Mouse (Mus musculus): ENCODE measurements around the gene Zkscan7. TPM values are rescaled to one million over a fixed set of nuclear protein-coding genes. Genes with fewer than 3 reads are reported as not detected.

Gene Zkscan7
- polyA plus RNA-seq, 1 experiment from 2014 or later: 4.1 TPM

DNA sequence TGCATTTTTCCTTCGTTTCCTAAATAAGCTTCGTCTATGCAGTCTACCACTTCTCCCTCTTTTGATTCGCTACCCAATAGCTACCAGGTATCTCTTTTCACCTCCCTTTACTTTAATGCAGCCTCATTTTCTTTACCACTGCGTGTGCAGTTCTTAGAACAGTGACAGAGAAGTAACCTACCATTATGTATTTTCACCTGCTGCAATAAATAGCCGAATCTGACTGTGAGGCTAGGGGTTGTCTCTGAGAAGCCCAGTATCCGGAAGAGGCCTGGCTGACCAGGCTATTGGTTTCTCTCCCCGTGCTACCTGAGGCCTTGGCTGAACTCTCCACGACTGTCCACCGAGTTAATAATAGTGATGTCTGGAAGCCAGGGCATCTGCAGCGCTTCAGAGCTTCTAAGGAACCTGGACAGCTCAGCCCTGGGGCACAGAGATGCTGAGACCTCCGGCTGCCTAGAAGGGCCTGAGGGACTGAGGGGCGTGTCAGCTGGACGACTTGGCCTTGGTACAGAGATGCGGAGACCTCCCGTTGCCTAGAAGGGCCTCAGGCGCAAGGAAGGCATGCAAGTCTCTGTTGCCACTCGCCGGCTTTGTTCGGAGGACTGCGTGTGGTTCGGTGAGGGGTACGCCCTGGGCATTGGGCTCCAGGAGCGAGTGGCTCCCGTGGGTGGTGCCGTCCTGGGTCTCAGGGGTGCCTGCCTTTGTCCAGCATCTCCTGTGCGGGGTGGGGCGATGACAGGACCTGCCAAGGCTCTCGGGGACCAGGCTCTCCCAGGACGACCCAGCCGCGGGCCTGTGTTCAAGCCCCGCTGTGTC lies 17.4 kb downstream of the Zkscan7 start:
- no peak overlapping the region for H3K27ac ChIP-seq
- peaks cover 12% of the 10 kb centered on the region for H3K36me3 ChIP-seq
- ATAC-seq (ENCODE audit: insufficient number of reproducible peaks, insufficient read depth, low FRiP score, low TSS enrichment, low read depth): peak; percentile 95
- H3K4me3 ChIP-seq (replicated peaks): peak overlapping the region; percentile 58
- peak overlapping the region; percentile 72 for H3K4me2 ChIP-seq
- H3K9me3 ChIP-seq: peaks cover 2% of the 10 kb centered on the region; the same call in 1 of the 2 replicates
- H3K27me3 ChIP-seq: no peaks in the 10 kb centered on the region
- H3K4me1 ChIP-seq (replicated peaks): no peaks in the 10 kb centered on the region
- 16% methylated on average over 32 of the region's 32 CpGs for WGBS
- peak overlapping the region; percentile 74 for H3K9ac ChIP-seq (replicated peaks)

DNA sequence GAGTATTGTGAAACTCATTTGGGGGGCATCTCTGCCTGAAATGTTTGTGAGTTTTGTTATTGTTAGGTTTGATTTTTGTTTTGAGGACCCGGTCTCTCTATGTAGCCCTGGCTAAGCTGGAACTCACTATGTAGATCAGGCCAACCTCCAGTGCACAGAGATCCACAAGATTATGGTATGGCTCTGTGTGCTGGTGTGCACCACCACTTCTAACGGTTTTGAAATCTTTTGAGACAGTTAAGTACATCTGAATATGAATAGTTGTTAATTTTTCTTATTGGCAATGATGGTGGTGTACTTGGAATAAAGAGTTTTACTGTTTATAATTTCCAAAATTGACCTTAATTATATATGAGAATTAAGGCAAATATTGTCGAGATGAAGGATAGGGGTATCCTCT lies 37.0 kb downstream of the Zkscan7 start:
- no peak overlapping the region for H3K27ac ChIP-seq
- H3K4me3 ChIP-seq (replicated peaks): peak overlapping the region; percentile 84
- peak overlapping the region; percentile 72 for H3K4me2 ChIP-seq
- H3K36me3 ChIP-seq: peaks cover 28% of the 10 kb centered on the region
- H3K27me3 ChIP-seq: no peaks in the 10 kb centered on the region
- no peaks in the 10 kb centered on the region for H3K9me3 ChIP-seq
- 0 out of 2 replicates have a peak overlapping the region, but pooled peaks have one; percentile 98 for H3K9ac ChIP-seq (replicated peaks)
- H3K4me1 ChIP-seq (replicated peaks): peaks cover 3% of the 10 kb centered on the region; the same call in 1 of the 2 replicates
- ATAC-seq (ENCODE audit: insufficient number of reproducible peaks, insufficient read depth, low FRiP score, low TSS enrichment, low read depth): peak; percentile 42; the same call in 1 of the 2 replicates
- 20% methylated on average over 3 of the region's 3 CpGs for WGBS

DNA sequence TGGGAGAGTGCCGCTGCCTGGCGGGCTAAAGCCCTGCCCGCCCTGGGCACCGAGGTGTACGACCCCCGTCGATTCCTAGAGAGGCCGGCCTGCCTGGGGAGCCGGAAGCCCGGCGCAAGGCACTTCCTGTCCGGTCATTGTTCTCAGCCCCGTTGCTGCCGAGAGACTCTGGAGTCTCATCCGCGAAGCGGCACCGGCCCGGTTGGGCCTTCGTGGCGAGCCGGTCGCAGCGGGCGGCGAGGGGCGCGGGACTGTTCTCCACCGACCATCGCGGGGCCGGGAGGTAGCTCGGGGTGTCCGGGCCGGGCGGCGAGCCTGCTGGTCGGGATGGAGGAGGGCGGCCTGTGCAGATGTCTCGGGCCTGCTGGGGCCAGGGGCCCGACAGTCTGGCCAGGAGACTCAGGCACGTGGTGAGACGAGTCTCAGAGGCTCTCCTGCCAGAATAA lies 37.5 kb downstream of the Zkscan7 start, which contains the start of gene Zfp105:
Zfp105 (plus strand) TSS at position 137 of the 446 bp plus-strand sequence.
- Histone ChIP-seq H3K27me3 (no peaks in the 10 kb centered on the region), H3K4me3 (replicated peaks) (peak within 1 kb of the TSS; percentile 84), H3K4me1 (replicated peaks) (peaks cover 3% of the 10 kb centered on the region; the same call in 1 of the 2 replicates), H3K27ac (peak within 1 kb of the TSS; percentile 86), H3K36me3 (peaks cover 34% of the 10 kb centered on the region), H3K9me3 (no peaks in the 10 kb centered on the region), H3K9ac (replicated peaks) (peak within 1 kb of the TSS; percentile 98), H3K4me2 (peak within 1 kb of the TSS; percentile 72)
- WGBS: under 1% methylated on average over 43 of the region's 43 CpGs
- peak; percentile 96 for ATAC-seq (ENCODE audit: insufficient number of reproducible peaks, insufficient read depth, low FRiP score, low TSS enrichment, low read depth)

DNA sequence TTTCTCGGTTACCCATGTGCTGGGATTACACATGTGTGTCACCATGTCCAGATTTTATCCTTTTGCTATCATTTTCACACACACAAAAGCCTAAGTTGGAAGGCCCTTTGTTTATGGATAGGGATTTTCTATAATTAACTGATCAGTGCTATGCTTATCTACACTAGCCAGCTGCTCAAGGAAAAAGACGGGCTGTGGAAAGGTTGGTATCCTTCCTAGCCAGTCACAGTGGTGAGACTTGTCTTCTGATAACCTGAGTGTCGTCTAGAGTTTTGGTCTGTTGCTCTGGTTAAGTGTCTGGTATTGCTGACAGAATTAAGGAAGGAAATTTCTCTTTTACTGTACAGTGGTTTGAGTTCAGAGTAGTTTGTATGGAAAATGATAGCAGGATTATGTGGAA lies 43.4 kb downstream of the Zkscan7 start:
- H3K9me3 ChIP-seq: peaks cover 6% of the 10 kb centered on the region; the same call in 1 of the 2 replicates
- no peak overlapping the region for H3K4me3 ChIP-seq (replicated peaks)
- no peak overlapping the region for H3K4me2 ChIP-seq
- no peaks in the 10 kb centered on the region for H3K27me3 ChIP-seq
- peaks cover under 1% of the 10 kb centered on the region; the same call in 1 of the 2 replicates for H3K4me1 ChIP-seq (replicated peaks)
- H3K27ac ChIP-seq: no peak overlapping the region
- ATAC-seq (ENCODE audit: insufficient number of reproducible peaks, insufficient read depth, low FRiP score, low TSS enrichment, low read depth): no peak
- H3K9ac ChIP-seq (replicated peaks): no peak overlapping the region
- 92% methylated on average over 3 of the region's 3 CpGs for WGBS
- peaks cover 83% of the 10 kb centered on the region for H3K36me3 ChIP-seq

Other genes with a start within 250 kb of the Zkscan7 start
- gene Topaz1, start 138.3 kb upstream of the Zkscan7 start, polyA plus RNA-seq (2016; fragmentation: Nextera tagmentation; extraction: Ambion mirVana): not detected in 2 replicates
- 6.5 and 7.4 TPM in 2 replicates for gene Tcaim, start 80.1 kb upstream of the Zkscan7 start, polyA plus RNA-seq (2016; fragmentation: Nextera tagmentation; extraction: Ambion mirVana)
- 0.49 and 0.71 TPM in 2 replicates for gene Gm35549, start 41.6 kb upstream of the Zkscan7 start, polyA plus RNA-seq (2016; fragmentation: Nextera tagmentation; extraction: Ambion mirVana)
- gene Zfp445, start 19.7 kb upstream of the Zkscan7 start, polyA plus RNA-seq (2016; fragmentation: Nextera tagmentation; extraction: Ambion mirVana): 107 and 109 TPM in 2 replicates
- 34.4 and 35.8 TPM in 2 replicates for gene Zfp105, start 37.4 kb downstream of the Zkscan7 start, polyA plus RNA-seq (2016; fragmentation: Nextera tagmentation; extraction: Ambion mirVana)
- gene 1110059G10Rik, start 65.3 kb downstream of the Zkscan7 start, polyA plus RNA-seq (2016; fragmentation: Nextera tagmentation; extraction: Ambion mirVana): 32.7 and 34.8 TPM in 2 replicates
- 75.4 and 86.7 TPM in 2 replicates for gene Kif15, start 65.4 kb downstream of the Zkscan7 start, polyA plus RNA-seq (2016; fragmentation: Nextera tagmentation; extraction: Ambion mirVana)
- 15.9 and 19.5 TPM in 2 replicates for gene Tmem42, start 135.6 kb downstream of the Zkscan7 start, polyA plus RNA-seq (2016; fragmentation: Nextera tagmentation; extraction: Ambion mirVana)
- 0.47 and 0.51 TPM in 2 replicates for gene Tgm4, start 149.0 kb downstream of the Zkscan7 start, polyA plus RNA-seq (2016; fragmentation: Nextera tagmentation; extraction: Ambion mirVana)
- 74.4 TPM in 2 replicates for gene Zdhhc3, start 227.5 kb downstream of the Zkscan7 start, polyA plus RNA-seq (2016; fragmentation: Nextera tagmentation; extraction: Ambion mirVana)
- gene Exosc7, start 227.5 kb downstream of the Zkscan7 start, polyA plus RNA-seq (2016; fragmentation: Nextera tagmentation; extraction: Ambion mirVana): 85.7 and 88.2 TPM in 2 replicates

Data from limb, embryonic 12.5 days (tissue).